Mouse (Mus musculus) layer of hippocampus, adult 9-10 months (tissue): ENCODE results near the gene Dpep2nb.
"Not testable (repeated sequence)": the region's sequence is repeated elsewhere in the genome, so short reads cannot be mapped to it uniquely, and the experiment has no call there.

Experiments
- DNase-seq: peaks from one replicate; pipeline ENCODE4 v3.0.0; 2022; ENCODE audit warnings: low spot score

The Dpep2nb gene

DNA sequence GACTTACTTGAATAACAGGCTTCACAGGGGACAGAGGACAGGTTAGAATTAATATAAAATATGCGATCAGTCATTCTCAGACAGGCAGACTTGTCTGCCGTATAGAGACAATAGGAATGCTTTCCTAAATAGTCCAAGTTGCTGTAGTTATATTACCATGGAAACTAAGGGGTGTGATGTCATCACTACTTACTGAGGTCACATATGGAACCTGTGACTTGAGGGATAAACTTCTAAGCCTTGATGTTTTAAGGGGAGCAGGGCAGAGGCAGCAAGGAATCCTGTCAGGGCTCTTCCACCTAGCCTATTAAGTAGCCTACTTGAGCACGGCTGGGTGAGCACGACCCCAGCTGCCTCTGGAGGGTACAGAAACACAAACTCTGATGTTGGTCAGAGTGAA lies at the start of gene Dpep2nb:
Gene Dpep2nb, minus strand, starts transcription at position 101 of the 400 bp plus-strand sequence.
- DNase-seq = no peak

GRCm38 (mm10) chr8:106055038-106055437 lies 49.3 kb upstream of the Dpep2nb start:
- DNase-seq = no peak

GRCm38 (mm10) chr8:106054190-106054811 lies 48.5 kb upstream of the Dpep2nb start:
- DNase-seq = no peak

DNA sequence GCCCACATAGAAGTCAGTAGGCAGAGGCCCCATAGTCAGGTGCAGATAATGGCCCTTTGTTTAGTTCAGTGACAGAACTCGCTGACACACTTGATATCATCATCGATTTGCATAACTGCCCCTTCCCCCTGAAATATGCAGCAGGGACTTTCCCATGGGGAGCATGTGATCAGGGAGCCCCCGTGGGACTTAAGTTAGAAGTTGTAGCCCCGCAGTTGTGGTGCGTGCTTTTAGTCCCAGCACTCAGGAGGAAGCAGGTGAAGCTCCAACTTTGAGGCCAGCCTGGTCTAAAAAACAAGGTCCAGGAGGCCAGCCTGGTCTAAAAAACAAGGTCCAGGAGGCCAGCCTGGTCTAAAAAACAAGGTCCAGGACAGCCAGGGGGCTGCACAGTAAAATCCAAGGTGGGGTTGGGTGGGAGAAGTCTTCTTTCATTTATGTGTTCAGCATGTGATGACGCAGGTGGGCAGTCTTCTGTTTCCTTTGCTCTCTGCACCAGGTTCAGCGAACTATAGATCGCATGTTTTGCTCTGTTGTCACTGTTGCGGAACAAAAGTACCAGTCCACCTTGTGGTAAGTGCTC lies 46.8 kb upstream of the Dpep2nb start:
- DNase-seq = no peak

GRCm38 (mm10) chr8:106051068-106051467 lies 45.3 kb upstream of the Dpep2nb start:
- no peak for DNase-seq

GRCm38 (mm10) chr8:106049840-106050239 lies 44.1 kb upstream of the Dpep2nb start:
- DNase-seq = no peak

GRCm38 (mm10) chr8:106047854-106048630 lies 42.3 kb upstream of the Dpep2nb start:
- no peak for DNase-seq

DNA sequence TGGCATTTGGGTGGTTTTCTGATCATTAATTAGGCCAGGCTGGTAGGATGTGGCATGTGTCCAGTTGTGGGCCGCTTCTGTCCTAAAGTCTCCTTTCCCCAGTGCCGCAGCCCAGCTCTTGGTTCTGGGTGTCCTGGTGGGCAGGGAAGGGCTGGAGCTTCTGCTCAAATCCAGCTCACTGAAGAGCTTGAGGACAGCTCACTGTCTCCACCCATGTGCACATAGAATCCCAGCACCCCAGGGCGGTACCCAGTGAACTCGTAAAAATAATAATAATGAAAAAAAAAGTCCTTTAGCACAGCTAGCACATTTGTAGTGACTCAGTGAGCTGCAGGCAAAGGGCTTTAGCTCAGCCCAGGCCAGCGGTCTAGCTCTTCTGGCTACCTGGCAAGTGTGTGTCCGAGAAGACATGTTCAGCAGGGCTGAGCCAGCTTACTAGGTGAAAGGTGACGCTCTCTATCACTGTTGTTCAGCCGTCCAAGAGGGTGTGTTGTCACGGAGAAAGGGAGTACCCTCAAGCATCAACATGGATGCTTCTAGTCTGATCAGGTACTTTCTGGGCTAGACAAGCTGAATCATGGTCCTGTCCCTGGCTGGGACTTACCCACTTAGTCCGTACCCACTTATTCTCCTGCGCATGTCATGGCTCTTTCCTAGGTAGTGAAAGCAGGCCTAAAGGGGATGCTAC lies 41.2 kb upstream of the Dpep2nb start:
- no peak for DNase-seq

DNA sequence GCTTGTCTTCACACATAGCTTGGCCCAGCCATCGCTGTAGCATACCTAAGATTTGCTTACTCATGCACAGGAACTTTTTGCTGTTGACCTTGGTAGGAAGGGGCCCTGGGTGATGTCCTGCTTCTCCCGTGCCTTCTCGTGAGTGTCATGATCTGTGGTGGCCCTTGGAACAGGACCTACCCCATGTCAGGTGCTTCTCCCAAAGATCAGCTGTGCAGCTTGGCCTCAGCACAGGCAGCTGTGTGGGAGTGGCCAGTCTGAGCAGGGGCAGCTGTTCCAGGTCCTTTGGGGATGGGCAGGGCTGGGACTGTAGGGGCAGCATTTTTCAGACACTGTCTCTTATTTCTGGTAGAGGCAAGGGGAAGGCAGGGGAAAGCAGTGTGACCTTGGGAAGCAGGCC lies 38.4 kb upstream of the Dpep2nb start:
- DNase-seq = no peak

DNA sequence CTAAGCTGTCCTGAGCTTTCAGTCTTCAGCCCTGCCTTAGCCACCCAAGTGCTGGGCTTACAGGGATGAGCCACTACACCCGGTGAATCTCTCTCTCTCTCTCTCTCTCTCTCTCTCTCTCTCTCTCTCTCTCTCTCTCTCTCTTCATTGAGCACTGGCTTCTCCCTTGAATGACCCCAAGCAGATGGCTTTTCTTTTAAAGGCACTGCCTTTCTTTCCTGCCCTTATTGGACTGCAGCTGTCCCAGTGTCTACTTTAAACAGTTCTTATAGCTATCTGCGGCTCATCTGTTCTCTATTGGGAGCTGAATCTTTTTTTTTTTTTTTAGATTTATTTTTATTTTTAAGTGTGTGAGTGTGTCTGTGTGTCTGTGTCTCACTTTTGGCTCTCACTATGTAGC lies 37.3 kb upstream of the Dpep2nb start:
- no peak for DNase-seq

DNA sequence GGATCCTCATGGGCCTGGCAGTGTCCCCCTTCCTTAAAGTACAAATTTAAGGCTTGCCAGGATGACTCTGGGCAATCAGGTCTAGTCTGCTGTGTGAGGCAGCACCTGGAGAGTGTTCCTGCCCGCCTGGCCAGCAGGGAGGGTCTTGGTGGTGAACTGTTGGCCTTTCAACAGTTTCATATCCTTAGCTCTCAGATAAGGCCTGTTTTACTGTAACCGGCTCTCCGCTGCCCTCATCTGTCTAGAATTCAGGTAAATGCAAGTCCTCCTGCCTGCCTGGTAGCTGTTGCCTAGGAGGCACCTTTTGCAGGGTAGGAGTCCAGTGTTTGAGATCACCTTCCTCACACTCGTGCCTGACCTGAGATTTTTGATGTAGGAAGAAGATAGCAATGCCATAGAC lies 34.4 kb upstream of the Dpep2nb start:
- DNase-seq = no peak

DNA sequence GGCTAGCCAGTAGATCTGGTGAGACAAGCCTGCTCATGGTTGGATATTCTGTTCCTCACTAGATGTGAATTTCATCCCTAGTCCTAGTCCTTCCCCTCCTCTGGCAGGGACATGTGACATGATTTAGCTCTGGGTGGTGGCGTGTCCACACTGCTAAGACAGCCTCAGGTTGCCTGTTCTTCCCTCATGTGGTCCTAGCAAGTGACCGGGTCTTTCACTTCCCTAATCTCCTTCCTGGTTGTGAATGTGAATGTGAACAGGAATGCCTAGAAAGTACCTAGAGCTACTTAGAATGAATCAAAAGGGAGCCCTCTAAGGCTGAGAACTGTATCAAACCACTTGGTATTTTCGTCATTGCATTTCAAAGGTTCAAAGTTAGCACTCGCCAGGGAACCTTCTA lies 33.8 kb upstream of the Dpep2nb start:
- DNase-seq = no peak

DNA sequence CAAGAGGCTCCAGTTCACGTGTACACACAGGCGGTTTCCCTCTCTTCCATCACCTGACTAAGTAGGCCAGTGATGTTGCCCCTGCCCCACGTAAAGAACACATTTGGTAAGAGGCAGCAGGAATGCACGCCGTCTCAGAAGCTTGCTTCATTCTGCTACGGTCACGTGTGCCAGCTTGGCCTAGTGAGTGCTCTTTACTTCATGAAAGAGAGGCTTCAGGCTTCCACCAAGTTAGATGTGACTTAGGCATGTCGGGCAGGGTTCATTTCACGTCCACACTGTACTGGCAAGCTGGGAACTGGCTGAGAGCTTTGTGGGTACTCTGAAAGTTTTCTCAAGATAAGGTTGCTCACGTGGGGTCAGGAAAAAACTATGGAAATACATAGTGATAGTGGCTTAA lies 32.9 kb upstream of the Dpep2nb start:
- no peak for DNase-seq

DNA sequence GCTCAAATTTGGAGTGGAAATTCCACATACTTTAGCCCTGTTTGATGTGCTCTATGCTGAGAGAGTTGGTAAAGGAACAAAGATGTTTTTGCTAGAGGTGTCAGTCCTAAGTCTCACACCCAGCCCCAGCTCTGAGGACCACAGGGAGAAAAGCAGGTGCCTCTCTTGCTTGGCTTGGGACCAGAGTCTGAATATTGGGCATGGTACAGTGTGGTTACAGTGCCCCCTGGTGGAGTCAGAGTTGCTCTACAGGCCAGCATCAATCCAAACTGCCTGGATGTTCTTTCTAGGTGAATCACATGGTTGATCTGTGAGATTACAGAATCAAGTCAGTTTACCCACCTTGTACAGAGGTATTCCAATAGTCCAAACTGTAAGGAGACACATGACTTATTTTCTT lies 16.7 kb upstream of the Dpep2nb start:
- peak; percentile 78 for DNase-seq

DNA sequence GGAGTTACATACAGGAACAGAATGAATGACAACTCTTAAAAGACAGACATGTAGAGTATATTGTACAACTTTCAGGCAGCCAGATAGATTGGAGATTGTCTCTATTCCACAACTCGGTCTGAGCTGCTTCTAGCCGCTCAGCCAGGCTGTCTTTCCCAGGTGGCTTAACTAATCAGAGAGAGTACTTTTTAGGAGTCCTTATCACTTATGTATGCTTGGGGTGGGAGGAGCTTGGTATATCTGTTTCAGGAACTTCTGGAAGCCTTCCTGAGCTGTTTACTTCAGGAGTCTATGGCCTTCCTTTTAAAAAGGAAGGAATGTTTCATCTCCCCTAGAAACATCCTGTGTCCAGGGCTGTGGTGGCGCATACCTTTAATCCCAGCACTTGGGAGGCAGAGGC lies 12.3 kb upstream of the Dpep2nb start:
- DNase-seq = no peak

DNA sequence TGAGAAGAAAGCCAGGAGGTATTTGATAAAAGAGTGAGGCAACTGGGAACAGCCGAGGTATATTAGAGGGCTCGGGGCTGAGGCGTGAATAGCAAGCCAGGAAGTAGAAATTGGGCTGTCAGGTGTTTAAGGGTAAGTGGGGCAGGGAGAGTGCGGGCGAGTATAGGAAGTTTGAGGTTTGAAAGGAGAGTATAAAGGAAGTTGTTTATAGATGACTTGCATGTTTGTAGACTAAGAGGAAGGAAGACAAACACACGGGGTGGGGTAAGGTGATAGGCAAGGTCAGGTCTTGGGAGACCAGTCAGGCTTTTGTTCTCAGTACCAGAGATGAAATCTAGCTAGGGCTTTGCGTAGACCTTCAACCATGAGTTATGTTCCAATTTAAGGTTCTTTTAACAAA lies 11.4 kb upstream of the Dpep2nb start:
- no peak for DNase-seq

DNA sequence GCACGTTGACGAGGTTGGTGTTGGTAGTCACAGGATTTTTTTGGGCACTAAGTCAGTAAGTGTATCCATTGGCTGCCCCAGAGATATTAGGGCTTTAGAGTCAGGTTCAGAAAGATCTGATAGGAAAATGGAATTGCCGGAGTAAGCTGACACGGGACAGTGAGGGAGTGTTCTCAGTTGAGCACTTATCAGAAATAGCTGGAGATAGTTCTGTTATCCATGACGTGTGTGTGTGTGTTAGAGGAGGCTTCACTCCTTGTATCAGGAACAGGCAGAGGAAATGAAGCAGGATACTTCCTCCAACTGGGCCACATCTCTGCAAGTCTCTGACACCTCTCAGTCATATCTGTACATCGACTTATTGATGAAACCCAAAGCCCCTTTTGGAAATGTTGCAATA lies 10.5 kb upstream of the Dpep2nb start:
- DNase-seq = no peak

DNA sequence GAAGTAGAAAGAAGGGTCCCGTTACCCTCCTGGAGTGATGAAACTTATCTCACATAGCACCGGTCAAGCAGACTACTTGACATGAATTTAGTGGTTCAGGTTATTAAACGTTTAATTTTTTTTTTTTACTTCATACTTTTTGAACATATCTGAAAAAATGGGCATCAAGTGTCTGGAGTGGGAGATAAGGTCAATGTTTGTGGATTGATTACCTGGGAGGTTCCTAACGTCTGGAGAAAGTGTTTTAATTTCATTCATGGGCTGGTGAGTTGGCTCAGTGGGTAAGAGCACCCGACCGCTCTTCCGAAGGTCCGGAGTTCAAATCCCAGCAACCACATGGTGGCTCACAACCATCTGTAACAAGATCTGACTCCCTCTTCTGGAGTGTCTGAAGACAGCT lies 6.4 kb upstream of the Dpep2nb start:
- DNase-seq = not testable (repeated sequence)

GRCm38 (mm10) chr8:106011643-106011986 lies 5.8 kb upstream of the Dpep2nb start, which contains the start of gene Ddx28:
Gene Ddx28 (minus strand): TSS chr8:106011882.
- DNase-seq = no peak

DNA sequence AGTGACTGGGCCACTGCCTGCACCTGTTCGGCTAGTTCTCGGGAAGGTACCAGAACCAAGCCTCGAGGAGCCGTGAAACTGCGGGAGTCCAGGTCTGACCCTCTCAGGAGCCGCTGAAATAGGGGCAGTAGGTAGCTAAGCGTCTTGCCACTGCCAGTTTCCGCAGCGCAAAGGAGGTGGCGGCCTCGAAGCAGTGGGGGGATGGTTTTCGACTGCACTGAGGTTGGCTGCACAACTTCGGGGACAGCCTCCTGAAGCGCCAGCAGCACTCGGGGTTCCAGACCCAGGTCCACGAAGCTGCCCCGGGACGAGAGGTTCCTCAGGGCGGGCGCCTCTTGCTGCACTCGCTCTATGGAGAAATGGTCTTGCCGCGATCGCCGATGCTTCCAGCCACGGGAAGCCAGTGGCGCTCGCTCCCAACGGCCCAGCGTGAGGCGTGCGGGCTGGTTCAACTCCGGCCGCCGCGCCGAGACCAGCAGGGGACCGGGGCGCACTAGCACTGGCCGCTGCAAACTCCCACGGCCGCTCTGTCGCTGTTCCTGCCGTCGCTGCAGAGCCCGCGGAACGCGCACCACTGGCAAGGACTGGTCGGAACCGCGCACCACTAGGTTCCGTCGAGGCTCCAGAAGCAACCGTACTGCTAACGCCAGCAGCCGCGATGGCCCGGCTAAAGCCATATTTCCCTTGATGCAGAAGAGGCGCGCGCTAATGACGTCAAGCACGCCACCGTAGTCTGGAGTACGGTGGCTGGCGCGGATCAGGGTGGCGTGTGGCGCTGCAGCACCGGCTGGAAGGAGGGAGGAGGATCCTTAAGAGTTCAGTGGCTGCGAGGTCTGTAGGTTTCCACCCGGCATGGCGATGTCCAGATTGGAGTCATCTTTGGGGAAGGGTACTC lies 5.2 kb upstream of the Dpep2nb start:
- DNase-seq = peak; percentile 87

DNA sequence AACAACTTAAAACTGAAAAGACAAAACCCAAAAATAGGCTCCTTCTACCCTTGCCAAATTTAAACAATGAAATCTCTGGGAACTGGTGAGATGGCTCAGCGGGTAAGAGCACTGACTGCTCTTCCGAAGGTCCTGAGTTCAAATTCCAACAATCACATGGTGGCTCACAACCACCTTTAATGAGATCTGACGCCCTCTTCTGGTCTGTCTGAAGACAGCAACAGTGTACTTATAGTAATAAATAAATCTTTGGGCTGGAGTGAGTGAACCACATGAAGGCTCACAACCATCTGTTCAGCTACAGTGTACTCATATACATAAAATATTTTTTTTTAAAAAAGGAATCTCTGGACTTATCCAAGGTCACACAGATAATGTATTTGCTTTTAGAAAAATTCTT lies 2.1 kb upstream of the Dpep2nb start:
- DNase-seq = not testable (repeated sequence)

GRCm38 (mm10) chr8:106007135-106007534 lies 1.4 kb upstream of the Dpep2nb start:
- DNase-seq = no peak
